Mouse (Mus musculus): ENCODE measurements at regions not wholly inside any gene's neighbourhood (a gene's known extent, or its start where the extent isn't known, plus 50 kb on each side); places are given as distances from the start of the nearest gene placed in this dataset.

GRCm38 (mm10) chr4:48746237-48746636, 82.9 kb downstream of the Cavin4 start:
- TF ChIP-seq POLR2A (IDR thresholded peaks at IDR 0.05; ENCODE audit: borderline replicate concordance, extremely low read depth, low read depth, low read length) (no peak), CTCF (IDR thresholded peaks at IDR 0.05; ENCODE audit: insufficient read depth, low read length) (no peak)

All from lung, adult 2 months (tissue).